Mouse (Mus musculus): ENCODE data around the gene B230219D22Rik.
"Not testable (repeated sequence)": the region's sequence is repeated elsewhere in the genome, so short reads cannot be mapped to it uniquely, and the experiment has no call there.

B230219D22Rik gene

GRCm38 (mm10) chr13:55692535-55693242, at the start of gene B230219D22Rik:
Gene B230219D22Rik (plus strand): TSS chr13:55693124.
- peak; percentile 91 for DNase-seq

GRCm38 (mm10) chr13:55644525-55644924, 48.4 kb upstream of the B230219D22Rik start:
- DNase-seq: peak; percentile 22

- DNase-seq: no peak
Measured at GRCm38 (mm10) chr13:55650098-55650497, 42.8 kb upstream of the B230219D22Rik start.

GRCm38 (mm10) chr13:55650980-55651379, 41.9 kb upstream of the B230219D22Rik start:
- no peak for DNase-seq

- DNase-seq: peak; percentile 50
Measured at GRCm38 (mm10) chr13:55668550-55668949, 24.4 kb upstream of the B230219D22Rik start.

GRCm38 (mm10) chr13:55672711-55673110, 20.2 kb upstream of the B230219D22Rik start:
- no peak for DNase-seq

GRCm38 (mm10) chr13:55677364-55677763, 15.6 kb upstream of the B230219D22Rik start:
- no peak for DNase-seq

- no peak for DNase-seq
Measured at GRCm38 (mm10) chr13:55682201-55682600, 10.7 kb upstream of the B230219D22Rik start.

- DNase-seq: no peak
Measured at GRCm38 (mm10) chr13:55683581-55683980, 9.3 kb upstream of the B230219D22Rik start.

- no peak for DNase-seq
Measured at GRCm38 (mm10) chr13:55686107-55686633, 6.8 kb upstream of the B230219D22Rik start.

- no peak for DNase-seq
Measured at GRCm38 (mm10) chr13:55687927-55688602, 4.9 kb upstream of the B230219D22Rik start.

- no peak for DNase-seq
Measured at GRCm38 (mm10) chr13:55693243-55693721, 358 bp downstream of the B230219D22Rik start.

GRCm38 (mm10) chr13:55694110-55694509, 1.2 kb downstream of the B230219D22Rik start:
- DNase-seq: no peak

- DNase-seq: not testable (repeated sequence)
Measured at GRCm38 (mm10) chr13:55695989-55696388, 3.1 kb downstream of the B230219D22Rik start.

- DNase-seq: no peak
Measured at GRCm38 (mm10) chr13:55704301-55704700, 11.4 kb downstream of the B230219D22Rik start.

- DNase-seq: no peak
Measured at GRCm38 (mm10) chr13:55712846-55713245, 19.9 kb downstream of the B230219D22Rik start.

GRCm38 (mm10) chr13:55714501-55715166, 21.7 kb downstream of the B230219D22Rik start, which contains the start of gene Txndc15:
Gene Txndc15 (plus strand): TSS chr13:55714650.
- DNase-seq: peak; percentile 89

- DNase-seq: no peak
Measured at GRCm38 (mm10) chr13:55715167-55715512, 22.2 kb downstream of the B230219D22Rik start.

GRCm38 (mm10) chr13:55715908-55716510, 23.1 kb downstream of the B230219D22Rik start:
- DNase-seq: no peak

GRCm38 (mm10) chr13:55721516-55721915, 28.6 kb downstream of the B230219D22Rik start:
- DNase-seq: no peak

GRCm38 (mm10) chr13:55721995-55722394, 29.1 kb downstream of the B230219D22Rik start:
- no peak for DNase-seq

- DNase-seq: no peak
Measured at GRCm38 (mm10) chr13:55726598-55727119, 33.7 kb downstream of the B230219D22Rik start.

All from right cerebral cortex, postnatal 4 days (tissue).